Mouse (Mus musculus) splenic B cell, adult 2 months (primary cell): Measurements from ENCODE around the gene Paqr9.

Experiments
- DNase-seq: peaks from one replicate; pipeline ENCODE4 v3.0.0-alpha.2; 2011; ENCODE audit warnings: low read depth, low spot score
- H3K27me3 ChIP-seq: 2 replicates; pipeline ENCODE4 v1.6.1; 2012; ENCODE audit warnings: mild to moderate bottlenecking, low read length, moderate library complexity, mixed read lengths; ENCODE audit not compliant: control insufficient read depth, poor library complexity, insufficient read depth, severe bottlenecking
- H3K36me3 ChIP-seq: 2 replicates; pipeline ENCODE4 v1.6.1; 2012; ENCODE audit warnings: mild to moderate bottlenecking, low read length, moderate library complexity, mixed read lengths; ENCODE audit not compliant: control insufficient read depth, poor library complexity, insufficient read depth, severe bottlenecking

The Paqr9 gene

DNA sequence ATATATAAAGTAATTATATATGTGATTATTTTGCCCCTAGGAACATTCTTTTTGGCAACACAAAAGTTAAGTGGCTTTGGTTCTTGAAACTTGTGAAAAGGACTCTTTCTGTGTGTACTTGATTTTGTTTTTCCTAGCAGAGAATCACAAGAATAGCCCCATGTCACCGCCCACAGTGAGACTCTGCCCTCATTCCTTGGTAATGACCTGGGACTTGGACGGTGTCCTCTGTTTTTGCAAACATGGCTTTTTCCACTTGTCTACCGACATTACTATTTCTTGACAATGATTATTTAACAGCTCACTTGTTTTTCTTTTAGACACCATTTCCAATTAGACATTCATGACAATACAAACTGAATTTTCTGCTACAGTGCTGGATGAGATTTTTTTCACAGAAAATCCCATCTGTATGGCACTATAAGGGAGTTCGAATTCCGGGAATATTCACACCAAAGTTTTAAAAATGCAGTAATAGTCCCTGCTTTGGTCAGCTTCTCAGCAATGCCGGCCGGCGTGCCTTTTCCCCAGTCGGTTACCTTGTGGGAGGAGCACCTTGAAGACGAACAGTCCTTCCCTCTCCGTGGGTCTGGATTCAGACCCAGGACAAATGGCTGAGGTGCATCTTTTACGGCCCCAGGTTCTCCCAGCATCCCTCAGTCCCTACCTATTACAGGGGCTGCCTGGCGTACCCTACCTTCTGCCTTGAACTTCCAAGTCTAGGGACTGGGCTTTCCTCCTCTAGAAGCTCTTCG lies 55.6 kb downstream of the Paqr9 start:
- Histone ChIP-seq H3K36me3 (no peaks in the 10 kb centered on the region), H3K27me3 (no peaks in the 10 kb centered on the region)
- DNase-seq: no peak

DNA sequence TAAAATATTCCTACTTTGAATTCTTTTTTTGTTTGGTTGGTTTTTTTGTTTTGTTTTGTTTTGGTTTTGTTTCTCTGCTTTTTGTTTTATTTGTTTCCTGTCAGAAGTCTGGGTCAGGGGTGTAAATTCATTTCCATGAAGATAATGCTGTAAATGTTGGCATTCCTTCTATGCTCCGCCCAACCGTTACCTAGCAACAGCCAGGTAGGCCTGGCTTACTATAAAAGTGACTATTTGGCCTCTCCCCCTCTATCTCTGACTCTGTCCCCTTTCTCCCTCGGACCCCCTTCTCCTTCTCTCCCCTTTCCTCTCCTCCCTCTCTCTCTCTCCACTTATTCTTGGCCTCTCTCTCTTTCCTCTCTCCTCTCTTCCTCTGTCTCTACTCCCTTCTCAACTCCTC lies 56.5 kb downstream of the Paqr9 start:
- DNase-seq: no peak
- Histone ChIP-seq H3K36me3 (no peaks in the 10 kb centered on the region), H3K27me3 (no peaks in the 10 kb centered on the region)
